Mouse (Mus musculus) telencephalon, adult 2 months (tissue): ENCODE data around the gene Atp4b.

ENCODE experiments used
- DNase-seq: peaks from one replicate; pipeline ENCODE4 v3.0.0-alpha.2; 2011; ENCODE audit warnings: low read depth, low spot score

Gene Atp4b

DNA sequence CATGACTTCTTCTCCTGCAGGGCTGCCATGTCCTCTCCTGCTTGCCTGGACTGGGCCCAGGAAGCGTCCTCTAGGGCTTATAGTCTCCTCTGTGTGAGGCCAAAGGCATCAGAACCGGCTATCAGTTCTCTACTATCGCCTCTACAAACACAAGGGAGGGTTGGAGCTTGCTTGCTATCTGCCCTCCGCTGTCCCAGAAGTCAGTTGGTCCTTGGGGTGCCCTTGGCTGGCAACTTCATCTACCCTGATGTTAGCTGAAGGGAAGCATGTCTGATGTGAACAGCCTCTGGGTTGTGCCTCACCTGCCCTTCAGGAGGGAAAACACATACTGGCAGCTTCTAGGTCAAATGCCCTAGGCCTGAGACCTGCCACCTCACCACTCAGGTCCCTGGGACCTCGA is at the start of gene Atp4b:
Gene Atp4b (minus strand): TSS at position 101 of the 400 bp plus-strand sequence.
- DNase-seq = no peak

DNA sequence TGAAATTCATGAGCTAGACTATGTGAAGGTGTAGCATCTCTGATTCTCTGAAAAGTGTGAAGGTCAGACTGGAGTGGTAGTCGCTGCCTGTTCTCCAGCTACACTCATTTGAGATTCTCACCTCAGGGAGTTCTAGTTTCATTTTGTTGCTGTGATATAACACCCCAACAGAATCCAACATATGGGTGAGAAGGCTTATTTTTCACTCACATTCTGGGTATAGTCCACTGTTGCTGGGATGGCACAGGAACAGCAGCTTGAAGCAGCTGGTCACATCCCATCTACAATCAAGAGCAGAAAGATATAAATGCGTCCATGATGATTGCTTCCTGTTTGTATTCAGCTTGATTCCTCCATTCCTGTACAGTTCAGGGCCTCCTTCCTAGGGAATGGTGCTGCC is 45.5 kb upstream of the Atp4b start:
- DNase-seq = peak; percentile 24

DNA sequence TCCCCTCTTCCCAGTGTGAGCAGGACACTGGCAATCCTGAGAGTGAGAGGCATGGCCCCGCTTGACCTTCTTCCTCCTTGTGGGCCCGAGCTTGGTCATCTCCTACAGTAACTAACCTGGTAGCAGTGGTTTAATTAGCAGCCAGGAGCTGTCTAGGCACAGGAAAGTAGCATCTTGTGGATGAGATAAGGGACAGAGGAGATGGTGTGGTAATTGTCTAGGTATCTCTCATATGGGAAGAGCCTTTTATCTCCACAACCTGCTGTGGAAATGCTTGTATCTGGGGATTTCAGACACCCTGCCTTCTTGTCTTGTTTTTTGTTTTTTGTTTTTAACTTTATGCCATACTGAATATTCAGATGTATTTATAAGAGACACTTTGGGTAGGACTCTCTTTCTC is 40.9 kb upstream of the Atp4b start:
- no peak for DNase-seq

DNA sequence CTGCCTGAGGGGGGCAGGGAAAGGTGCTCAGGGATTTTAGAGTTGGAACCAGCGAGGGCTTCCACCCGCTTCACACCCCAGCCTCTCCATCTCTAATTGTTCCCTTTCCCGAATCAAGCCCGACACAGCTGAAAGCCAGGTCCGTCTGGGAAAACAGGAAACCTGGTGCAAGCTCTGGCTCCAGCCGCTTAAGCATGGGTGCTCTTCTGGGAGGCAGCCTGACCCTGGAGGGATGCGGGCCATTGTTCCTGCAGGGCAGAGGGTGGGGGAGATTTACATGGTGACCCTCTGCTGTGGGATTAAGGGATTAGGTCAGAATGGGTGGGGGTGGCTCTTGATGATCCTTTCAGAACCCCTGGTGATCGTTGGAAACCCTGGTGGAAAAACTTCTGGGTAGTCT is 39.4 kb upstream of the Atp4b start:
- no peak for DNase-seq

DNA sequence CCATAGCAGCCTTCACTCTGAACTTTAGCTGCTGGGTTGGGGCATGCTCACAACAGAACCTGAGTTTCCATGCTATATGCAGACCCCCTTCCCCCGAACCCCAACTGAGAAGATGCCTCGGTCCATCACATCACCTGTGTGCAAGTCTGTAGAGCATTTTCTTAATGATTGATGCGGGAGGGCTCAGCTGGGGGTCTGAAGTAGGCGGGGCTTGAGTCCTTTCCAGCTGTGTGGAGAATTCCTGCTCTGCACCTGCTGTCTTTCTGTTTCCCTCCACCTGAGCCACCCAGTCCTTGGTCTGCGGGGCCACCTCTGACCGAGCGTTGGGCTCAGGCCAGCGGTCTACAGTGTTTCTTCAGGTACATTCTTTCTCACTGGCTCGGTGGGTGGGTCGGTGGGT is 38.3 kb upstream of the Atp4b start, which contains the start of gene Tmem255b:
Gene Tmem255b (plus strand): TSS at position 301 of the 400 bp plus-strand sequence.
- no peak for DNase-seq

DNA sequence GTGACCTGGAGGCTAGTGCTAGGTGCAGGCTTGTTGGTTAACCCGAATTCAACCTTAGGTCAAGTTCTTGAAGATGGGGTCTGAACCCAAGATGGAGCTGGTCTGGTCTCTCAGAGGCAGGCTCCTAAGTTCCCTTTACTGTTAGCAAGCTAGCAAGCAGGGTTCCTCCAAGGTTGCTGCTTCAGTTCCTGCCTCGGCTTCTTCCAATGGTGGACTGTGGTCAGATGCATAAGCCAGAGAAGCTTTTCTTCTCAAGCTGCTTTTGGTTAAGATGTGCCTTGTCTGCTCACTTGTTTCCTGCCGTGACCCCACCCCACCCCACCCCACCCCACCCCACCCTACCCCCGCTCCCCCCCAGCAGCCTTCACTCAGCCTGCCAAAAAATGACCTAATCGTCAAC is 36.5 kb upstream of the Atp4b start:
- DNase-seq = no peak

DNA sequence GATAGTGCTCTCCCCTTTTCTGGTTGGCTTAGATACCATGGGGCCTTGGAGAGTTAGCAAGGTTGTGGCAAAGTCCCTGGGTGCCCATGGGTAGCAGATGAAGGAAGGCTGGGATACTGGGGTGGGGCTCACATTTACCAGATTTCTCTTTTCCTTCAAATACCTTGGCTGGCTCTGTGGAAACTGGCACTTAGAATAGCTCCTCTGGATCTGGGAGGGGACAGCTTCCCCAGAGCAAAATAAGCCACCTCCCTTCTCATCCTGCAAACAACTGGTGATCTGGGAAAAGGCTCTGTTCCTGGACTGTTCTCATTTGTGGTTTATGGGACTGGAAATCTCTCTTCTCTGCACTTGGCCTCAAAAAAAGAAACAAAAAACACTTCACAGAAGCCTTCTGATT is 34.2 kb upstream of the Atp4b start:
- no peak for DNase-seq

DNA sequence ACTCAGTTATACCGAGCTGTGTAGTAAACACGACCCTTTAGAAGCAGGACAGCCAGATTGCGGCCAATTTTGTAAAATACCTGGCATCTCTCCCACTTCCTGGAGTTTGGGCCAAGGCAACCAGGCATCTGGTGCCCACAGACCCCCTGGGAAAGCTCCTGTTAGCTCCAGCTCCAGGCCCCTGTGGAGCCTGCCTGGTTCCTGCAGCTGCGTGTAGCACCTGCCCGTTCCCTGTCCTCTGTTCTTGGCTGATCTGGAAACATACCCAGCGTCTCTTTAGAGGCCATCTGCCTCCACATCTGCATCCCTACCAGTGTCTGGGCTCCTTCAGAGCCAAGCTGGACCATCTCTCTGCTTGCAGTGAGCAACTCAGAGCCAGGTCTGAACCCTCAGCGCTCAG is 33.8 kb upstream of the Atp4b start:
- no peak for DNase-seq

DNA sequence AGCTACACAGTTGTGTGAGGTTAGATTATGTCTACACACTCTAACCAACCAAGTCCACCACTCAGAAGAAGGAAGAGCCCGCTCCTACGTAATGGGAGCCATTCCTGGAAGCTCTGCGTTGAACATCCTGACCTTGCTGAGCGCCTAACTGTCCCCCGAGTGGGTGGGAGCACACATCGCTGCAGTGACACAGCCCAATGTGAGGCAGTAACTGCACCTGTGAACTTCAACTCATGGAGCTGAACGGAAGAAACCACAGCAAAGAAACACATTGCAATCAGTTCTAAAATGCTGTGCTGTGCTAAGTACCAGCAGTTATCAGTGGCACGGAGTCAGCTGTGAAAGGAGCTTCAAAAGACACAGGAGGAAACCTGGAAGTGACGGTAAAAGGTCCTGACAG is 31.5 kb upstream of the Atp4b start:
- no peak for DNase-seq

DNA sequence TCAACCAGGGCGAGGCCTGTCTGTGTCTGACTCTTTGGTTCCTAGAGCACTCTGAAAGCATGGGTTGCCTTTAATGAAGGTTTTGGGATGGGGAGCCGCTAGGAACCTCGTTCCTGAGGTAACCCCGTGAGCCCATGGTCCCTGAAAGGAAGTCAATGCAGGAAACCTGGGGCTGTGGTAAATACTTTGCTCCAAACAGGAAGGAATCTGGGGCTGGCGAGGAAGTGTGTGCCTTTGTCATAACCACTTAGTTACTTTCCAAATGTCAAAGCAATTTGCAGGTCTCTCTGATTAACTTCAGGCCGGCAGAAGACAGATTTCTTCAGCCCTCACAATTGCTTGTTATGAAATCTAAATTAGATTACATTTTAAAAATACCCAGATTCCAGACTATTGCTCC is 30.7 kb upstream of the Atp4b start:
- no peak for DNase-seq

DNA sequence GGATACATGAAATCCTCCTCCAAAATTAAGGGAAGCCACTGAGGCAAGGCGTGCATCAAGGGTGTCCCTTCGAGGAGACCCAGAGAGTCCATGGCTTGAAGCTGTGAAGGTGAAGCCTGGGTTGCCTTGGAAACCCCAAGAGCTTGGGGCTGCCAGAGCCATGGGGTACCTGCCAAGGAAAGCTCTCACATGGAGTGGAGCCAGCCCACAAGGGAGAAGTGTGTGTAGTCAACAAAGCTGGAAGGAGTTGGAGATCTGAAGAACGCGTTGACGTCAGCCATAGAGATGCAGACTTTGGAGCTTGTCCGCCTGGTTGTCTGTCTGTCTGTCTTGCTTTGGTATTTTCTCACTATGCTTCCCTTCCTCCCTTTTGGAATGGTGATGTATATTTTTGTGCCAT is 24.3 kb upstream of the Atp4b start:
- DNase-seq = peak; percentile 34

DNA sequence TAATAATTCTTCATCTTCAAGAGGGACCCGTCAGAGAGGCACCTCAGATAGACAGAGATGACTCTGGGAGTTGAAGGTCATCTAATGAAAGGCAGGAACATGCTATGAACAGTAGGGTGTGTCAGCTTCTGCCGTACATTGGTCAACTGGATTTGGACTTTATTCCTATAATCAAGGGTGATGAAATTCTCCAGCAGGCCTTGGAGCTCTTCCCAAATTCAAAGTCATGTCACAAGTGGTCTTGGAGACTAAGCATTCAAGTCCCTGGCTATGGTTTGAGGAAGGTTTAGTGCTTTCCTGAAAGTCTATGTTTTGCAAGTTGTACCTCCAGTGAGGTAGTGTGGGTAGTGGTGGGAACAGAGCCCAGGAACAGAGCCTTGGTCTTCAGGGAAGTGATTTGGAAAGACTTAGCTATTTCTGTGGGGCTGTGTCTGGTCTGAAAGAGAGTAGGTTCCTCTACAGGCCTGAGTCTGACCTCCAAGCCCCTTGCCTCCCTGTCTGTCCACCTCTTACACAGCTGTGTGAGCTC is 22.6 kb upstream of the Atp4b start:
- DNase-seq = peak; percentile 18

DNA sequence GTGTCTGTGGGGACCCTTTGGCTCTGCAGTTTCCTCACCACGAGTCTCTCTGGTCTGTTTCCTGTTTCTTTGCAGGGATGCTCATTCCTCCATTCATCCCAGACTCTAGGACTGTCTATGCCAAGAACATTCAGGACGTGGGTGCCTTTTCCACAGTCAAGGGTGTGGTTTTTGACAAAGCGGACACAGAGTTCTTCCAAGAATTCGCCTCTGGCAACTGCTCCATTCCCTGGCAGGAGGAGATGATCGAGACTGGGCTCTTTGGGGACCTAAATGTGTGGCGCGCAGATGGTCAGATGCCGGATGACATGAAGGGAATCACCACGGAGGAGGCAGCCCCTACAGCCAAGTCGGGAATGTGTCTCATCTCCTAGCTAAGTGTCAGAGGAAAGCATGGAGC is 19.3 kb upstream of the Atp4b start:
- DNase-seq = peak; percentile 39

DNA sequence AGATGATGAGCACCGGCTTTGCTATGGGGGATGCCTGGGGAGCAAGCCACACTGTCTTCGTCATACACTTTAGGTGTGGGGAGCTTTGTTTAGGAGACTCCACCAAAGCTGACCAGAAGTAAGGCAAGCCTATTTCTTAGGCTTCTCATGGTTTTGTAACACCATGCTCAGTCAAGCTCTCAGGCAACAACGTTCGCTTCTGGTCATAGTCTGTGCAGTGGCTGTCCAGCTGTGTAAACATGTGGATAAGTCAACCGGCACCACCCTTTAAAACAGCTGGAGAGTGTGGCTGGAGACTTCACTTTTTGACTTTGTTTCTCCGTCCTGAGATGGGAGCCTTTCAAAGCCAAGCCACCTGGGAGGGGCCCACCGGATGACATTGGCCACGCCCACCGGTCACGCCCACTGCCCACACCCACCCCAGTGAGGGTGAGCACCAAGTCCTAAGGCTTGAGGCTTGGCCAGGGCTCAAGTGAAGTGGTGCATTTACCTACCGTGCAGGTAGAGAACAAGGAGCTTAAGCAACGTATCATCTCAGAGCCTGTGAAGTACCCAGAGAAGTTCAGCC is 17.3 kb upstream of the Atp4b start:
- DNase-seq = no peak

DNA sequence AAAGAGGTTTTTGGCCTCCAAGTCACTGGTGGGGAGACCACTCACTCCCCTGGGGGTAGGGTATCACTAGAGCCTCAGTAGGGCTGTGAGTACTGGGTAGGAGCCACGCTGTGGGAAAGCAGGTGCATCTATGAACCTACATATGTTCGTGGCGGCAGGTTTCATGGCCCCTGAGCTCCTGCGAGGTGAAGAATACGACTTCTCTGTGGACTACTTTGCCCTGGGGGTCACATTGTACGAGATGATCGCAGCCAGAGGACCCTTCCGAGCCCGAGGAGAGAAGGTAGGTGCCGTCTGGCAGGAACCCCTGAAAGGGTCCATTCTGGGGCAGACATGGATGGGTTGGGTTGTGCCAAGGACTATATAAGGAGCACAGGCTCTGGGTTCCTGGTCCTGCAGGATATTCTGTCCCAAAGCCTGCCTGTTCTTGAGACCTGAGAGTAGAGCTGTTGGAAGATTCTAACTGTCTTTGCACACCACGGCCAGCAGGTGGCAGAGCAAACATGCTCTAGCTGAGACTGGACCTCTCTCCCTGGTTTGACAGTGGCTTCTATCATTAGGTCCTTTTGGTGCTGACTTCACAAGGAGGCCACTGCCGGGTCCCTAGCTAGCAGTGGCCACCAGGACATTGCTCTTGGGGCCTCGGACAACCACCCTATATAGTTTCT is 16.4 kb upstream of the Atp4b start:
- DNase-seq = peak; percentile 12

DNA sequence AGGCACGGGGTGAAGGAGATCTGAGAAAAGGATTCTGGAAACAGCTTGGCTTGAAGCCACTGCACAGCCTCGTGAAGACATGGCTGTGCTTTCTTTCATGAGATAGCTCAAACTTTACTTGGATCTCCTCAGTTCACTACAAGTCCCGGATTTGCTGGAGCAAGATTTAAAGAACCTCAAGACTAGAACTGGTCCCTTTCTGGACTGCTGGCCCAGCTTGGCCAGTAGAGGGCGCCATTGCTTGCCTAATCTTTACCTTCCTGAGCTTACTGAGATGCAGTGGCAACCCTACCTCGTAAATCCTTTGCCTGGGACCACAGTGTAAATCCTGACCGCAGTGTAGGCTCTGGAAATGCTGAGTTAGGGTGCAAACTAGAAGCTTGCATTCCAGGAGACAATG is 15.0 kb upstream of the Atp4b start:
- peak; percentile 29 for DNase-seq

DNA sequence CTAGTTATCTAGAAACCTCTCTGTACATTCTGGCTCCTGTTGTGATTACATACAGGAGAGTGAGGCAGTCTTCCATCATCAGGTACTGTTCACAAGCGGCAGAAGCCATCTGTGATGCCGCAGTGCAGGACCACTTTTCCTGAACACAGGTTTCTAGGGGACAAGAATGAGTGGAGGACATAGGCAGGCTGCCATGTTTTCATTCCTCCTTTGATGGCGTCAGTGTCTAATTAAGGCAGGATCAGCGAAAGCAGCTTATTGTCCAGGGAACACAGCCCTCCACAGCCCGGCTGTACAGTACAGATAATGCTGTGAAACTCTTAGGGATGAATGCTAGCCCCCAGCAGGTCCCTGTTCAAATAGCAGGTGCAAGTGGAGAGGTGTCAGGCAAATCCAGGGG is 9.4 kb upstream of the Atp4b start:
- DNase-seq = no peak

DNA sequence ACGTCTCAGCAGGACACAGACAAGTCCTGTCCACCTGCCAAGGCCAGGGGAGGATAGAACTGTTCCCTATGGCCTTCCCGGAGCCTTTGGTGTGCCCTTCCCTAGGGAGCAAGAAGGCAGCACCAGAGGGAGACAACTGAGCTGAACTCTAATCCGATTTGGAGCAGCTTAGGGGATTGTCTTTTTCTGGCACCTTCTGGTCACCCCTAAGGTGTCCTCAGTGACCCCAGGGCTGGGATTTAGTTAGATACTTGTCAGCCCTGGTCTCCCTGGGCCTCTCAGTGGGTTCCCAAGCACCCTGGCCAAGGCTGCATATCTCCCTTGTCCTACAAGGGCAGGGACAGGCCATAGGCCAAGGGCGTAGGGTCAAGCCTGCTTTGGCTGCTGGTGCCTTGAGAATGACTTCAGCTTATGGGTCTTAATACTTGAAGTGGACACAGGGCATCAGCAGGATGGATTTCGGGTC is 8.1 kb upstream of the Atp4b start, which contains the start of gene Grk1:
Gene Grk1 (plus strand): TSS at position 416 of the 466 bp plus-strand sequence.
- no peak for DNase-seq

DNA sequence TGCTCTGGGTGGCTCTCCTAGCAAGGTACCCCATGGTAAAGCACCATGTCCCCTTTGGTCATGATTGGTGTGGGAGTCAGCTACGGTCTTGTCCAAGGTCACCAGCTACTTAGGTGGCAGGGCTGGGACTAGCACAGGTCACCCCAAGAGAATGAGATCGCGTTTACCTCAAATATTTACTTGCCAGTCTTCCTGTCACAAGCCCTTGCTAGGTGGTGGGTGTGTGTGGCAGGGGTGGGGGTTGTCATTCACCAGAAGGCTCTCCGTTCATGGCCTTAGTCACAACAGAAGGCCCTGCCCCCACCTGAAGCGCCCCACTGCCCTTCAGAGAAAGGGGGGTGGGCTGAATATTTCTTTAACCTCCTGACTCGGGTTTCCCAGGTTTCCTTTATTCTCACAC is 6.9 kb upstream of the Atp4b start:
- DNase-seq = no peak

DNA sequence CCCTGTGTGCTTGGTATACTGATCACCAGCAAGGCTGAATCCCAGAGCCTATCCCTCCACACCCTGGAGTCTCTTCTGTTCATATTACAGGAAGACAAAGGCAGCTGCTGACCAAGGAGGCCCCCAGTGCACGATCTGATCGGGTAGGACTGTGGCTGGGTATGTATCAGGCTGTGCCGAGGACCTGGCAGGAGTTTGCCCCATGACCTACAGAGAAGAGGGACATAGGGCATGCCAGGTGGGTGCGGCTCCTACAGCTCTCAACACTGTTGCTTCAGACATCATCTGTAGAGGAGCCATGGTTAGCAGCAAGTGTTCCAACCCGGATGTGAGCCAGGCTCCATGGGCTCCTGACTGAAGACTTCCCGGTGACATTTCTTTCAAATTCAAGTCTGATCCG is 2.8 kb downstream of the Atp4b start:
- no peak for DNase-seq

DNA sequence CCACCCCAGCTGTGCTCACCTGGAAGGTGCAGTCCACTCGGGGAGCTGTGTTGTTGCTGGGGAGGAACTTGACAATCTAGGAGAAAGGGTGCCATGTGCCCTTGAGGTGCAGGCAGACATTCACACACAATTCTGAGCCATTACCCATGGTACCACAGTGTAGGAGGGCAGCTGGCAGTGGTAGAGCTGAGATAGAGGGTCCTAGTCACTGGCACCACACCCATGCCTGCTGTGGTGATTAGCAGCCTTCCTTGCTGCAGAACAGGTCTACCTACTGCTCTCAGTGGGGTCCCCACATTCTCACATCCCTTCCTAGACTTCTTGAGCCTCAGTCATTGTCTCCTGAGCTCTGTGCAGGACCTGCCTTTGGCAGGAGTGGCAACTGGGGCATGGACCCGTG is 7.9 kb downstream of the Atp4b start:
- no peak for DNase-seq

DNA sequence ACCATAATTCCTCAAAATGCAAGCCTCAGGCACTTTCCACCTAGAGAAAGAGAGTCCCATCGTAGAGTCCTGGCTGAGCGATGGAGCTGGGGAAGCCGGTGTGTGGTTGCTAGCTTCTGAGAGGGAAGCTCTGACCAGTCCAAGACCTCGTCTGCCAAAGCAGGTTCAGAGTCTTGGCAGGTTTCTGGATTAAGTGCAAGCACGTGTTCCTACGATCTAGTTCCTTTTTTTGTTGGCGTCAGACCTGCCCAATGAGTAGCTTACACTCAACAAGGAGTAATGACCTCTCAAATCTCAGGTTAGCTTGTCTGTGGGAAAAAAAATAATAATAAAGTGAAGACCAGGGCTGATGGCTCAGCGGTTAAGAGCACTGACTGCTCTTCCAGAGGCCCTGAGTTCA is 8.9 kb downstream of the Atp4b start:
- no peak for DNase-seq

DNA sequence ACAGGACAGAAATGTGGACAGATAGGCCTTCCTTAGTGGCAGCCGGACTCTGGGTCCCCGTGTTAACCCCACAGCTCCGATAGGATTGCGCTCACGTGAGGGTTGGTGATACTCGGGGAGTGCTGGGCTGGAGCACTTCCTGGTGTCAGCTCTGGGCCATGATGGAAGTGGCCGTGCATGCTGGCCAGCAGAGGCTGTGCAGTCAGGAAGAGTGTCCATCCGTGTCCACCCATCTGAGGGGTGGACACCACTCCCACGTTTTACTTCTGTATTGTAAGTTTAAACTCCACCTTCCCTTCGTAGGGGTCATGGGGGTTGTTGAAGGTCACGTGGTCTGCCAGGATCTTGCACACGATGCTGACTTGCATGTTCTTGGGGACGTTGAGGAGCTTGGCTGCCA is 10.3 kb downstream of the Atp4b start:
- DNase-seq = no peak
